Mouse (Mus musculus) liver, postnatal 0 days (tissue): ENCODE results near the gene Cops3. TPM values are rescaled to one million over a fixed set of nuclear protein-coding genes. Genes with fewer than 3 reads are reported as not detected.

Experiments used
- ATAC-seq: fragments of 200-750 bp; cut with Nextera tagmentation; 2 replicates; pipeline ENCODE4 v1.8.0; 2017; ENCODE audit warnings: mild to moderate bottlenecking, moderate library complexity
- DNase-seq: peaks from one replicate; pipeline ENCODE4 v3.0.0-alpha.2; 2016
- H3K27ac ChIP-seq: fragments of 300-500 bp; sonication (generic); 2 replicates; pipeline ENCODE4 v1.5.1; 2014; ENCODE audit warnings: antibody characterized with exemption, moderate library complexity, mild to moderate bottlenecking, low read depth
- H3K27me3 ChIP-seq: fragments of 300-500 bp; sonication (generic); 2 replicates; pipeline ENCODE4 v1.6.1; 2014; ENCODE audit warnings: low read length, control low read depth, mixed read lengths; ENCODE audit not compliant: insufficient read depth
- H3K36me3 ChIP-seq: fragments of 300-500 bp; sonication (generic); replicated peaks from 2 replicates; pipeline ENCODE4 v1.6.1; 2014; ENCODE audit warnings: mild to moderate bottlenecking, control low read depth, low read length, moderate library complexity, mixed read lengths; ENCODE audit not compliant: insufficient read depth
- H3K4me1 ChIP-seq: fragments of 300-500 bp; sonication (generic); 2 replicates; pipeline ENCODE4 v1.6.1; 2014; ENCODE audit warnings: antibody characterized with exemption, mild to moderate bottlenecking, control low read depth; ENCODE audit not compliant: insufficient read depth
- H3K4me2 ChIP-seq: fragments of 300-500 bp; sonication (generic); 2 replicates; pipeline ENCODE4 v1.6.1; 2014; ENCODE audit warnings: low read depth, mild to moderate bottlenecking, low read length, moderate library complexity, mixed read lengths
- H3K4me3 ChIP-seq: fragments of 300-500 bp; sonication (generic); 2 replicates; pipeline ENCODE4 v1.5.1; 2014; ENCODE audit warnings: low read depth, low read length
- H3K9ac ChIP-seq: fragments of 300-500 bp; sonication (generic); replicated peaks from 2 replicates; pipeline ENCODE4 v1.6.1; 2014; ENCODE audit warnings: mild to moderate bottlenecking, moderate library complexity
- H3K9me3 ChIP-seq: fragments of 300-500 bp; sonication (generic); 2 replicates; pipeline ENCODE4 v1.6.1; 2016; ENCODE audit warnings: mild to moderate bottlenecking, control low read depth, low read length, mixed read lengths
- CTCF ChIP-seq: sonication (generic); IDR thresholded peaks from 2 replicates; pipeline ENCODE4 v1.5.1; 2016; ENCODE audit warnings: antibody characterized with exemption, low read depth
- EP300 ChIP-seq: IDR thresholded peaks from 2 replicates; pipeline ENCODE4 v1.6.1; 2016; ENCODE audit warnings: antibody characterized with exemption, low read depth, mild to moderate bottlenecking
- WGBS: fragments of 180-500 bp; shearing (Covaris S2); extraction: QIAGEN DNeasy Blood & Tissue Kit; methylation state at CpG from one replicate; pipeline ENCODE4 v1.1.7; 2014; ENCODE audit not compliant: insufficient replicate concordance; 5-methylcytosine and 5-hydroxymethylcytosine counted together
- polyA plus RNA-seq: library from polyadenylated mRNA; unstranded; fragments of >200 nt; fragmentation: Nextera tagmentation; extraction: Ambion mirVana; gene quantifications from 2 replicates; pipeline ENCODE4 v1.2.1, GENCODE M21; 2015

Gene Cops3
- polyA plus RNA-seq, 1 experiment from 2014 or later, result 60.5 TPM

DNA sequence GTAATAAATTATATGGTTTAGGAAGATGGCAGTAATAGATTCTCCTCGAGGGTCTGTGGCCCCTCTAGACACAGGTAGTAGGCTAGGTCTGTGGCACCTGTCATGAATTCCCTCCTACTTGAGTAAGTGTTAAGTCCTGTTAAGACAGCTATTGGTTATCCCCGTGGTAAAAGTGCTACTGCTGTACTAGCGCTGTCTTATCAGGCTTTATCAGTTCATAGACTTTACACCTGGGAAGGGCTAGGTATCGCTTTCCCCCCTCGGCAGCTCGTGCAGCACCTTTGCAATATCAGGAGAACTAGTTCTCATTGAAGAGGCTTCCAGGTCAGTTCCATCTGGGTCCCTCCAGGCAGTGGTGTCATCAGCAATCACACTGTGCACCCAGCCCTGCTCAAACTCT, 24.7 kb upstream of the Cops3 start:
- ATAC-seq, result no peak
- TF ChIP-seq EP300 (no peak), CTCF (no peak)
- WGBS, result 73% methylated on average over 6 of the region's 6 CpGs
- no peak overlapping the region for H3K4me2 ChIP-seq
- no peak overlapping the region for H3K27ac ChIP-seq
- no peaks in the 10 kb centered on the region for H3K9me3 ChIP-seq
- peaks cover 7% of the 10 kb centered on the region; the same call in 1 of the 2 replicates for H3K36me3 ChIP-seq
- DNase-seq, result no peak
- H3K4me1 ChIP-seq, result no peaks in the 10 kb centered on the region
- H3K27me3 ChIP-seq, result no peaks in the 10 kb centered on the region
- H3K9ac ChIP-seq, result no peak overlapping the region
- H3K4me3 ChIP-seq, result no peak overlapping the region

DNA sequence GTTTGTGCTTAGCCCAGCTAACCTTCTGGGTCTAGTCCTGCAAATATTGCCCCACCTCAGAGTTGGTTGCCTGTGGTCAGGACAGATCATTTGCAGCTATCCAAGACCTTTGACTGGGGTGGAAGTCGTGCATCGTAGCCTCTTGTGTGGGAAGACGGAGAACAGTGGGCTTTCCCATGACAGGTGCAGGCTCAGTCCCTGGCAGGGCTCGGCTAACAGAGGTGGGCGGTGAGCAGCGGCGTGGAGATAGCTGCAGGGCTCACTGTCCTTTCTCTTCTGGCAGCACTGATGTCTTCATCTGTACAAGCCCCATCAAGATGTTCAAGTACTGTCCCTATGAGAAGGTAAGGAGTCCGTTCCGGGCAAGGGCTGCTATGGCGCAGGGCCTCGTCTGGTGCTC, 20.8 kb upstream of the Cops3 start:
- DNase-seq, result no peak
- no peaks in the 10 kb centered on the region for H3K27me3 ChIP-seq
- no peak for TF ChIP-seq CTCF
- H3K4me3 ChIP-seq, result no peak overlapping the region
- peaks cover 4% of the 10 kb centered on the region; the same call in 1 of the 2 replicates for H3K36me3 ChIP-seq
- 91% methylated on average over 11 of the region's 11 CpGs for WGBS
- H3K9ac ChIP-seq, result no peak overlapping the region
- ATAC-seq, result no peak
- no peak overlapping the region for H3K4me2 ChIP-seq
- H3K9me3 ChIP-seq, result no peaks in the 10 kb centered on the region
- H3K27ac ChIP-seq, result no peak overlapping the region
- H3K4me1 ChIP-seq, result no peaks in the 10 kb centered on the region

DNA sequence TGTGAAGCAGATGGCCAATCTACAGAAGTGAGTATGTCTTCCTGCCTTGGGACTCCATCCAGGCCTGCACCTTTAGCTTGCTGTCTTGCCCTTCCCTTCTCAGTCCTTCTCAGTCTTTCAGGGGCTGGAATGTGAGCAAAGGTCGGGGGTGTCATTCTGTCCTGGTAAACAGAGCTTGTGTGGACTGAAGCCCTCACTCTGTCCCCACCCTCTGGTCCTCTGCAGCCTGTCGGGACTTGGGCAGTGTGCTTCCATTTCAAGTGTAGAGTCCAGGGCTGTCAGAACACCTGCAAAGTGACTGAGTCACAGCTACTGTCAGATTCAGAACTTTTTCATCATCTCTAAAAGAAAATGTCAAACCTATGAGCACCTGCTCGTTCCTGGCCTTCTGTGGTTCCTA, 13.2 kb upstream of the Cops3 start:
- Histone ChIP-seq H3K9ac (no peak overlapping the region), H3K27me3 (no peaks in the 10 kb centered on the region), H3K9me3 (no peaks in the 10 kb centered on the region), H3K36me3 (no peaks in the 10 kb centered on the region; the same call in 1 of the 2 replicates), H3K4me1 (peaks cover 17% of the 10 kb centered on the region), H3K27ac (no peak overlapping the region), H3K4me3 (no peak overlapping the region), H3K4me2 (no peak overlapping the region)
- no peak for ATAC-seq
- WGBS, result 64% methylated on average over 3 of the region's 3 CpGs
- TF ChIP-seq EP300 (no peak), CTCF (no peak)
- DNase-seq, result no peak

- WGBS, result under 1% methylated on average over 65 of the region's 69 CpGs
- no peaks in the 10 kb centered on the region for H3K27me3 ChIP-seq
- H3K9me3 ChIP-seq, result no peaks in the 10 kb centered on the region
- H3K4me3 ChIP-seq, result peak overlapping the region; percentile 76
- peak; percentile 85 for ATAC-seq
- no peaks in the 10 kb centered on the region for H3K36me3 ChIP-seq
- peak; percentile 84 for DNase-seq
- no peak for TF ChIP-seq EP300
- TF ChIP-seq CTCF, result peak; percentile 30
- peak overlapping the region; percentile 88 for H3K27ac ChIP-seq
- H3K9ac ChIP-seq, result peak overlapping the region; percentile 71
- peaks cover 23% of the 10 kb centered on the region for H3K4me1 ChIP-seq
- peak overlapping the region; percentile 77 for H3K4me2 ChIP-seq
These were observed 8.6 kb upstream of the Cops3 start for GRCm38 (mm10) chr11:59847891-59848884.

DNA sequence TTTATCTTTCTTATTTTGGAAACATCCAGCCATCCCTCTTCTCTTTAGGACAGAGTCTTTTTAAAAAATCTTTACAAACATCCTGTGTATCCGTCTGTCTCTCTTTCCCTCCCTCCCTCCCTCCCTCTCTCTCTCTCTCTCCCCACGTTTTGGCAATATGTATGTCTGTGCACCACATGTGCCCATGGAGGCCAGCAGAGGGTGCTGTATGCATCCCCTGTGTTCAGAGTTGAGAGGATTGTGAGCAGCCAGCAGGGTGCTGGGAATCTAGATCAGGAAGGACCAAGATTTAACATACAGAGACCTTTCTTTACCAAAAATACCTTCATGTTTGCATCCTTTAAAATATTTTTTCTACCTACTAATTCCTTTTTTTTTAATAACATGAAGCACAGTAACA, 7.5 kb upstream of the Cops3 start:
- H3K9me3 ChIP-seq, result no peaks in the 10 kb centered on the region
- no peak overlapping the region for H3K27ac ChIP-seq
- TF ChIP-seq CTCF (peak; percentile 81), EP300 (no peak)
- no peak overlapping the region for H3K9ac ChIP-seq
- ATAC-seq, result peak; percentile 33; the same call in 1 of the 2 replicates
- peaks cover 20% of the 10 kb centered on the region for H3K4me1 ChIP-seq
- 11% methylated on average over 2 of the region's 2 CpGs for WGBS
- DNase-seq, result peak; percentile 61
- peak overlapping the region; percentile 76; the same call in 1 of the 2 replicates for H3K4me3 ChIP-seq
- peak overlapping the region; percentile 77 for H3K4me2 ChIP-seq
- H3K36me3 ChIP-seq, result 0 out of 2 replicates have a peak, but pooled peaks cover 3% of the 10 kb centered on the region
- no peaks in the 10 kb centered on the region for H3K27me3 ChIP-seq

DNA sequence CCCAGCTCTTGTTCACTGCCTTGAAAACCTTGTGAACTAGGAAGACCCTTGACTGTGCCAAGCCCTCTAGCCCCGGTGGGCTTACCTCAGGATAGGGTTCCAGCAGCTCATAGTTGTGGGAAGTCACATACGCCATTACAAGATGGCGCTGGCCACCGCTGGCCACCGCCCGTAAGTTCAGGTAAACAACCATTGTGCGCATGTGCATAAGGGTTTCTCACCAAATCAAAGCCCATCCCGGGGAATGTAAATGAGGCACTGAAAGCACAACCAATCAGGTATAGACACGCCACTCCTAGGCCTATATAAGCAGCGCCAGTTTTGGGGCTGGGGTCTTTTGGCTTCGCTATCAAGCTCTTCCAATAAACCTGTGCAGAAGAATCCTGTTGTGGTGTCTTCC, 6.7 kb upstream of the Cops3 start:
- Histone ChIP-seq H3K4me2 (no peak overlapping the region), H3K4me3 (no peak overlapping the region), H3K27ac (no peak overlapping the region), H3K36me3 (0 out of 2 replicates have a peak, but pooled peaks cover 3% of the 10 kb centered on the region), H3K9ac (no peak overlapping the region), H3K27me3 (no peaks in the 10 kb centered on the region), H3K9me3 (no peaks in the 10 kb centered on the region), H3K4me1 (peaks cover 20% of the 10 kb centered on the region)
- TF ChIP-seq CTCF (no peak), EP300 (no peak)
- no peak for DNase-seq
- 93% methylated on average over 11 of the region's 11 CpGs for WGBS
- no peak for ATAC-seq
